Mouse (Mus musculus): Measurements from ENCODE around the gene Foxp1.

DNA sequence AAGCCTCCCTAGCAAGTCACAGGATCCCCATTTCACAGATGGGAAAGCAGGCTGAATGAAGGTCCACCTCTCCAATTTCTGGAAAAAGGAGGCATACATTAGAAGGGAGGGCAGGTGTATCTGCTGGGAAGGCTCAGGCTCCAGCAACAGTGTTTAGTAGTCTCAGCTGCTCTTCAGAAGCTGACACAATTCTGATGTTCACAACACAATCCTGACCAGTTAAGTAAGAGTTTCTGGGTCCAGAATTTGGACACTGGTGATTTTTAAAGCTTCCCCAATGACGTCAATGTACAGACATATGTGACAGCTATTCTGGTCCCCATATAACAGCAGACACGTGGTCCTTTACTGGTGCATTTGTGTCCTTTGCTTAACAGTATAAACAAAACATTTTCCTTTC, 169.1 kb downstream of the Foxp1 start:
- no peak for TF ChIP-seq POLR2A (IDR thresholded peaks at IDR 0.05; ENCODE audit: insufficient read length, low read depth)
- no peak for TF ChIP-seq POLR2AphosphoS2 (IDR thresholded peaks at IDR 0.05; ENCODE audit: insufficient read length, low read depth)
- no peak for TF ChIP-seq MAX (IDR thresholded peaks at IDR 0.05; ENCODE audit: low read depth)
- no peak for TF ChIP-seq REST (IDR thresholded peaks at IDR 0.05; ENCODE audit: insufficient read depth, insufficient read length)
- TF ChIP-seq MYOD1 (IDR thresholded peaks at IDR 0.05; ENCODE audit: control insufficient read depth in 1 of 3, insufficient read length in 2 of 3, low read depth in 2 of 3): no peak
- no peak for TF ChIP-seq USF1 (IDR thresholded peaks at IDR 0.05; ENCODE audit: low read depth)
